Mouse (Mus musculus) olfactory bulb, adult 2 months (tissue): ENCODE results near the gene Pear1. TPM values are rescaled to one million over a fixed set of nuclear protein-coding genes. Genes with fewer than 3 reads are reported as not detected.

Experiments
- H3K27ac ChIP-seq: fragments of 200-500 bp; 2 replicates; pipeline ENCODE4 v1.5.1; 2012; ENCODE audit warnings: low read depth, low read length; ENCODE audit not compliant: insufficient read depth
- H3K4me1 ChIP-seq: fragments of 200-500 bp; 2 replicates; pipeline ENCODE4 v1.6.1; 2012; ENCODE audit warnings: low read length; ENCODE audit not compliant: control insufficient read depth, insufficient read depth
- H3K4me3 ChIP-seq: fragments of 200-500 bp; 2 replicates; pipeline ENCODE4 v1.5.1; 2012; ENCODE audit warnings: mild to moderate bottlenecking, low read depth, low read length, moderate library complexity; ENCODE audit not compliant: insufficient read depth
- CTCF ChIP-seq: fragments of 200-500 bp; IDR thresholded peaks from 2 replicates; pipeline ENCODE4 v1.5.1; 2012; ENCODE audit warnings: low read depth, mild to moderate bottlenecking, low read length, moderate library complexity; ENCODE audit not compliant: insufficient read depth
- POLR2A ChIP-seq: fragments of 200-500 bp; IDR thresholded peaks from 2 replicates; pipeline ENCODE4 v1.6.1; 2012; ENCODE audit warnings: mild to moderate bottlenecking, low read depth, low read length, moderate library complexity; ENCODE audit not compliant: insufficient read depth
- WGBS: fragments of 180-500 bp; shearing (Covaris S2); methylation state at CpG from one replicate; pipeline ENCODE4 v1.1.7; 2018; 5-methylcytosine and 5-hydroxymethylcytosine counted together
- polyA plus RNA-seq: library from polyadenylated mRNA; stranded (reverse); fragments of >200 nt; gene quantifications from 2 replicates; pipeline ENCODE4 v1.2.4, GENCODE M21; 2012; ENCODE audit warnings: low replicate concordance; ENCODE audit not compliant: missing spikeins, insufficient read depth, insufficient read length

Gene Pear1
- polyA plus RNA-seq, 1 experiment, result not detected

DNA sequence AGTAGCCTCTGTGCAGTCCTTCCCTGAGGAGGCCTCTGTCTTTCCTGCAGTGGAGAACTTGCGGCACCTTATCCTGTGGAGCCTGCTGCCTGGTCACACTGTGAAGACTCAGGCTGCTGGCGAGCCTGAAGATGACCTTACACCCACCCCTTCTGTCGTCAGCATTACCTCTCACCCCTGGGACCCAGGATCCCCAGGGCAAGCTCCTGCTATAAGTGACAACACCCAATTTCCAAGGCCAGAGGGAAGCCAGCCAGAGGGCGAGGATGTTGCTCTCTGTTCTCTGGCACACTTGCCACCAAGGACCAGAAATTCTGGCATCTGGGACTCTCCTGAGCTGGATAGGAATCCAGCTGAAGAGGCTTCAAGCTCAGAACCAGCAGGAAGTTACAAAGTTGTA lies 91.0 kb downstream of the Pear1 start:
- TF ChIP-seq POLR2A (no peak), CTCF (no peak)
- WGBS, result 86% methylated on average over 4 of the region's 4 CpGs
- Histone ChIP-seq H3K4me3 (no peak overlapping the region), H3K27ac (no peak overlapping the region), H3K4me1 (no peaks in the 10 kb centered on the region)

DNA sequence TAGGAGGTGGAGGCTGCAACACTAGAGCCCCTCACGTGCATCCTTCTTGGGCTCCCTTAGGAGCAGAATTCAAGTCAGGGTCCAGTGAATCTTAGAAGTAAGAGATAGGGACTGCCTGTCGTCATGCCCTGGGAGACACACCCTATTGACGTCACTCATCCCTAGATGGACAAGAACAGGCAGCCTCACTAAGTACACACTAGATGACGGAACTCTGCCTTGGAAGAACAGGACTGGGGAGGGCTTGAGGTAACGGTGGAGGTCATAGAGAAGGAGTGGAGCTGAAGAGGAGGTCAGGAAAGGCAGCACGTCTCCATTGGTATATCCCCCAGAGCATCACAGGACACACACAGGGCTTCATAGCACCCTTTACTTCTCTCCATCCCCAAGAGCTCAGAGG lies 95.4 kb downstream of the Pear1 start:
- no peak overlapping the region for H3K27ac ChIP-seq
- 92% methylated on average over 6 of the region's 6 CpGs for WGBS
- H3K4me3 ChIP-seq, result no peak overlapping the region
- H3K4me1 ChIP-seq, result no peaks in the 10 kb centered on the region
- no peak for TF ChIP-seq POLR2A
- TF ChIP-seq CTCF, result no peak

DNA sequence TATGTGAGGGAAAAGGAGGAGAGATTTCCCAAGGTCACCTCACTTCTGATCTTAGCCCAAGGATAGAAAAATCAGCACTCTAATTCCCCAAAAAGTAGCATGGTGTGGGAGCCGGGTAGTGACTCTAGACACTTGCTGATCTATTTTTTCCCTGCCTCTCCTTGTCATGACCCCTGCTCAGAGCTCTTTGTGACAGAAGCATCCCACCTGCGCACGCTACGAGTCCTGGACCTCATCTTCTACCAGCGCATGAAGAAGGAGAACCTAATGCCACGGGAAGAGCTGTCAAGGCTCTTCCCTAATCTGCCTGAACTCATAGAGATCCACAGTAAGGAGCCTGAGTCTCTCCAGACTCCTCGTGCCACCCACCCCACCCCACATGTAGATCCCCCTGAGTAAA lies 97.9 kb downstream of the Pear1 start:
- Histone ChIP-seq H3K4me3 (no peak overlapping the region), H3K4me1 (no peaks in the 10 kb centered on the region), H3K27ac (no peak overlapping the region)
- TF ChIP-seq CTCF (no peak), POLR2A (no peak)
- WGBS, result 98% methylated on average over 7 of the region's 7 CpGs

DNA sequence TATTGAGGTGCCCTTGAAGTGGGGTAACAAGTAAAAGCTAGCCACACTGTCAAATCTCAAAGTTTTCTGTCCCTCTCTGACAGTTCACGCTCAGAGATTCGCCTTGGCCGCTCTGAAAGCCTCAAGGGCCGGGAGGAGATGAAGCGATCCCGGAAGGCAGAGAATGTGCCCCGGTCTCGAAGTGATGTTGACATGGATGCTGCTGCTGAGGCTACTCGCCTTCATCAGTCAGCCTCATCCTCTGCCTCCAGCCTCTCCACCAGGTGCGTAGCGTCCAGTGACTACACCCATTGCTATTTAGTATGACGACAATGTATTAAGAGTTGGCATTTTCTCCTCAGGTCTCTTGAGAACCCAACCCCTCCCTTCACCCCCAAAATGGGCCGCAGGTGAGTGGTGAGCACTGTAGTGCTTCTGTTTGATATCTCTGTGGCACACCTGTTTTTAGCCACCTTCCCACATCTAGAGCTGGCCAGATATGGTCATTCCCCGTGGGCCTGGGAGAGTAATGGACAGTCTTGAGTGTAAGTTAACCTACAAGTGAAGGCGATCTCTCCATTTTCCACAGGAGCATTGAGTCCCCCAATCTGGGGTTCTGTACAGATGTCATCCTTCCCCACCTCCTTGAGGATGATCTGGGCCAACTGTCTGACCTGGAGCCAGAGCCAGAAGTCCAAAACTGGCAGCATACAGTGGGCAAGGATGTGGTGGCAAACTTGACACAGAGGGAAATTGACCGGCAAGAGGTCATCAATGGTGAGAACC lies 98.5 kb downstream of the Pear1 start:
- 96% methylated on average over 16 of the region's 16 CpGs for WGBS
- Histone ChIP-seq H3K4me1 (no peaks in the 10 kb centered on the region), H3K27ac (no peak overlapping the region), H3K4me3 (no peak overlapping the region)
- TF ChIP-seq POLR2A (no peak), CTCF (no peak)

GRCm38 (mm10) chr3:87724556-87724955 lies 99.5 kb downstream of the Pear1 start:
- 86% methylated on average over 6 of the region's 6 CpGs for WGBS
- H3K27ac ChIP-seq, result no peak overlapping the region
- no peak overlapping the region for H3K4me3 ChIP-seq
- no peaks in the 10 kb centered on the region for H3K4me1 ChIP-seq
- TF ChIP-seq POLR2A (no peak), CTCF (no peak)

DNA sequence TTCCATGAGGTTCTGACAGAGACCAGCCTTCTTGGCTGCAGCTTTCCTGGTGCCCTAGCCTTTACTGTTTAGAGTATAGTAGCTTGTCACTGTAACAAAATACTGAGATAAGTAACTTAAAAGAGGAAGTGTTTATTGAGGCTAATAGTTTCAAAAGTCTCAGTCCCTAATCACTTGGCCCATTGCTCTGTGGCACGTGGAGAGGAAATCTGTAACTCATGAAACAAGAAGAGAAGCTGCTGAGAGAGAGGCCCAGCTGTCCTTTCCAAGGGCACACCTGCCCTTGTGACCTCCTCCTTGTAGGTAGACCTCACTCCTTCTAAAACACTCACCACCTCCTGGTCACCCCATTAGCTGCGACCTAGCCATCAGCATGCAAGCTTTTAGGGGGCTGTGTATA lies 105.6 kb downstream of the Pear1 start:
- Histone ChIP-seq H3K4me3 (no peak overlapping the region), H3K4me1 (no peaks in the 10 kb centered on the region), H3K27ac (no peak overlapping the region)
- 88% methylated on average over 2 of the region's 2 CpGs for whole genome bisulfite sequencing
- TF ChIP-seq CTCF (no peak), POLR2A (no peak)

Other genes with a start within 250 kb of the Pear1 start
- gene Arhgef11, start 206.7 kb downstream of the Pear1 start, polyA plus RNA-seq, result not detected in 2 replicates
- not detected in 2 replicates for gene Lrrc71, start 75.7 kb downstream of the Pear1 start, polyA plus RNA-seq
- gene Ntrk1, start 29.1 kb downstream of the Pear1 start, polyA plus RNA-seq, result not detected in 2 replicates
- gene Insrr, start 27.4 kb downstream of the Pear1 start, polyA plus RNA-seq, result not detected in 2 replicates
- gene Sh2d2a, start 22.4 kb upstream of the Pear1 start, polyA plus RNA-seq, result not detected in 2 replicates
- not detected in 2 replicates for gene Prcc, start 61.3 kb upstream of the Pear1 start, polyA plus RNA-seq
- 549 TPM in 1 of 2 replicates, not detected in the other for gene Hdgf, start 82.0 kb upstream of the Pear1 start, polyA plus RNA-seq
- gene Mrpl24, start 95.2 kb upstream of the Pear1 start, polyA plus RNA-seq, result not detected in 2 replicates
- gene Isg20l2, start 106.0 kb upstream of the Pear1 start, polyA plus RNA-seq, result not detected in 2 replicates
- not detected in 2 replicates for gene Rrnad1, start 106.4 kb upstream of the Pear1 start, polyA plus RNA-seq
- gene Crabp2, start 124.4 kb upstream of the Pear1 start, polyA plus RNA-seq, result not detected in 2 replicates
- not detected in 2 replicates for gene Nes, start 146.8 kb upstream of the Pear1 start, polyA plus RNA-seq
- gene Bcan, start 175.9 kb upstream of the Pear1 start, polyA plus RNA-seq, result not detected in 2 replicates
- gene Hapln2, start 203.3 kb upstream of the Pear1 start, polyA plus RNA-seq, result not detected in 2 replicates
- gene Gpatch4, start 218.8 kb upstream of the Pear1 start, polyA plus RNA-seq, result not detected in 2 replicates
- not detected in 2 replicates for gene Naxe, start 234.2 kb upstream of the Pear1 start, polyA plus RNA-seq